Mouse (Mus musculus) heart, postnatal 4 days (tissue): ENCODE results near the gene Cbx7. TPM values are rescaled to one million over a fixed set of nuclear protein-coding genes. Genes with fewer than 3 reads are reported as not detected.

Experiments used
- DNase-seq: peaks from one replicate; pipeline ENCODE4 v3.0.0; 2021
- total RNA-seq, 2 experiments: library from RNA; stranded (reverse); gene quantifications; 2 replicates each; pipeline ENCODE4 v1.2.3; 2021

The Cbx7 gene
- total RNA-seq, 2 experiments from 2014 or later = 1.7 to 2.0 TPM

DNA sequence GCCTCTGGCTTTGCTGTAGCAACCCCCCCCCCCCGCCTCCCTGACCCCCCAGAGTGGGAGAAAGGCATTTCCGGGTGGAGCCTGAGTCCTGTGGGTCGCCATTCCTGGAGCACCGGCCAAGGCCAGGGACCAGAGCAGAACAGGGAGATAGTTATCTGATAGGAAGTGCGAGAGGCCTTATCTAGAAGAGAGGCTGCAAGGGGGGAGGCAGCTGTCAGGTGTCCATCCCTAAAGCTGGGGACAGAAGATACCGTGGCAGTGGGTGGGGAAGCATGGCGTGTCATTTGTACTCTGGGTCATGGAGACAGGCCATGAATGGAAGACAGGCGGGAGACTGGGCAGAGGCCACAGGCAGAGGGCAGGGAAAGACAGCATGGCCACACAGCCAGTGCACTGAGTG lies 29.8 kb upstream of the Cbx7 start:
- DNase-seq = no peak

DNA sequence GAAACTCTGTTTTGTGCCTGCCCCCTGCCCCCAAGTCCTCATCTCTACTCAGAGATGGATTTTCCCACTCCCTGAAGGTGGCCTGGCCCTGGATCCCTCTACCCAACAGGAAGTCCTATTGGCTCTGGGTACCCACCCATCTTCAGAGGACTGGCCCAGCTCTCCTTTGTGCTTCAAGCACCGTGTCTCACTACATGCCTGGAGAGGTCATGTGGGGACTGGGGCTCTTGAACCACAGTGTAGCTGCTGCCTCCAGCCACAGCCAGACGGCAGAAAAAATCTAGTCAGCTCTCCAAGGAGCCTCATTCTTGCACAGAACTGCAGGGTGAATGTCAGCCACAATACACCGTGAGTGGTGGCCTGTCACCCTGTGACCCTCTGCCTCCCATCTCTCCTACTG lies 27.1 kb upstream of the Cbx7 start:
- no peak for DNase-seq

DNA sequence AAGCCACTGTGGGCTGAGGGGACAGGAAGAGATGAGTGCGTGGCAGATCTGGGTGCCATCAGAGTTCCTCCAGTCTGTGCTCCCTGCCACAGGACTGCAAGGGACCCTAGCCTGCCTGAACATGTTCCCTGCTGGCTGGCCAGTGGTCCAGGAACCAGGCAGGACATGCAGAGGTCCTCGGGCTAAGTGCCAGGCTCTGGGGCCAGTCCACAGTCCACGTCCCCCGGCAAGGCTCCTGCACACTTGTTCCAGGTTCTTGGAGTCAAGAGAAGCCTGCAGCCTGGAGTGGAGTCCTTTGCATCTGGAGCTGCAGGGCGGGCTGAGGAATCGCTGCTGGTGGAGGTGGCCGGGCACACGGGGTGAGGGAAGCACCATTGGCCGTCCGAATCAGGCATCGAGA lies 25.9 kb upstream of the Cbx7 start:
- DNase-seq = no peak

DNA sequence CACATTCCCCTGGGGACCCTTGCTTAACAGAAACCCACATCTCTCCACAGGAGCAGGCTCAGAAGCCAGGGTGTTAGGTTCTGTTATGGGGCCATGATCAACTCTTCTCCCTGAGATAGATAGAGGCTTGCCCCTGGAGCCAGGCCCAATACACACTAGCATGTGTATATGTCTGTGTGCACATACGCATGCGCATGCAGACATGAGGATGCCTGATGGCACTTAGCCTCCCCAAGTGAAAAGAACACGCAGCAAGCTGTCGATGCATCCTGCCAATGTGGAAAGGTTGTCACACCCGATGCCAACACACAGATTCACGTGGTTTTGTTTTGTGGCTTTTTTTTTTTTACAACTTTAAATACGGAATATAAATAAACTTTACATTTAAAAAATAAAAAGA lies 24.6 kb upstream of the Cbx7 start:
- DNase-seq = no peak

DNA sequence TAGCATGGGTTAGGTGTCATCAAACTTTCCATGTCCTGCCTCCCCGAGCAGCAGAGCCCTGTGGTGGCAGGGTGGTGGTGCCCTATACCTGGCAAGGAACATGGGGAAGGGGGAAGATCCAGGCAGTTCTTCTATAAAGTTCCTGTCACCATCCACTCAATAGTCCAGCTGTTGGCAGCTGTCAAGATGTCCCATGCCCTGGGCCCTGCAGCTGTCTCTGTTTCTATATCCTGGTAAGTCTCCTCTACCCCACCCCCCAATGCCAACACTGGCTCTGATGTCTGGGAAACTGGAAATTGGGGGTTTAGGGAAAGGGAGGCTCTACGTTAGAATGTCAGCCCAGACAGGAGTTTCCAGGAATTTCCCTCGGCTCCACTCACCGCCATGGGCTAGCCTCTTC lies 23.6 kb upstream of the Cbx7 start:
- no peak for DNase-seq

DNA sequence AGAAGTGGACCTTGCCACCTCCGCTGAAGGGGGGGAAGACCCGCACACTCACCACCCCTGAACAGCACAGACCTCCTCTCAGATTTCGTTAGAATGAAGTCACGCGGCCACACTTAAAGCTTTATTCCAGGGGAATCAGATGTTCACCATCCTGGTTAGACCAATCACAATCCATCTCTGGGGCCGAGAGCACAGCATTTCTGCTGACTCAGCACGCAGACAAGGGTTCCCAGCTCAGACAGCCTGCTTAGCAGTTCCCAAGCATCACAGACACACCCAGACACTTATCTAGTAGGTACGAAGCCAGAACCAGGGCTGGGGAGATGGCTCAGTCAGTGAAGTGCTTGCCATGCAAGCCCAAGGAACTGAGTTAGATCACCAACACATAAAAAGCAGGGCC lies 15.3 kb upstream of the Cbx7 start:
- DNase-seq = no peak

DNA sequence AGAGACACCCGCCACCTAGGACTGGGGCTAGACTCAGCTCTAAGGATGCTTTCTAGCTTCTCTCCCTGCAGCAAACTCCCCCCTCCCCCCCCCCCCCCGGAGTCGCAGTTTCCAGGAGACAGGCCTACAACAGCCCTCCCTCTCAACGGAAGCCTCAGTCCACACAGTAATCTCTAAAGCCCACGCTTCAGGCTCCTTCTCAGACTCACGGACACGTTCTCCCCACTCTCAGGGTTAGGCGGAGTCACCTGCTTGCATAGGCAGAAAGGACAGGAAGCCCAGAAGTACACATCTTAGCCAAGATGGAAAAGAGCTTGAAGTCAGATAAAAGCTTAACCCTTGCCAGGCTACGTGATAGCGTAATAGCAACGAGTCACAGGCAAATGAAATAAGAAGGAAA lies 14.6 kb upstream of the Cbx7 start:
- DNase-seq = no peak

DNA sequence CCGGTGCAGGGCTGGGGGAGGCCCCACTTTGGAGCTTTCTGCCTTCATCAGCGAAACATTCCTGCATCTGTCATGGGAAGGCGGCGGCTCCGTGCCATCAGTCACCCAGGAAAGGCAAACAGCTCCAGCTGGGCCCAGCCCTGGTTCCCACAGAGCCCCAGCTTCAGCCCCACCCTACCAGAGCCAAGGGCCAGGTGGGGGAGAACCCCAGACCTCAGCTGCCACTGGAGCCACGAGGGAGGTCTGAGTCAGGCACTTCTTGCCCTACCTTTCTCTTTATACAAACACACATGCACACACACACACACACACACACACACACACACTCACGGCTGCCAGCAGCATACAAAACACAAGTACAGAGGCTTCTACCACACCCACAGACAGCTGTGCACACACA lies 13.2 kb upstream of the Cbx7 start:
- no peak for DNase-seq

DNA sequence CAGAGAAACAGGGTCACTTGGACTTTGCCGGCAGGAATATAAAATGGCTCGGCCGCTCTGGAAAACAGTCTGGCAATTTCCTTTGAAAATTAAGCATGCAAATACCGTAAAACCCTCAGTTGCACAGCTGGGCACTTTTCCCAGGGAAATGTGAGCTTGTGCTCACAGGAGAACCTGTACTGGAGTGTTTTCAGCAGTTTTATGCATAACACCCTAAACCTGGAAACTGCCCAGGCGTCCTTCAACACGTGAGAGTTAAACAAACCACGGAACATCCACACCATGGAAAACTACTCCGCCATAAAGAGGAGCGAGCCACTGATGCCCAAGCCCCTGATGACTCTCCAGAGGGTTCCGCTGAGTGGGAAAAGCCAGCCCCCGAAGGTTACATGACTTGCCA lies 9.8 kb upstream of the Cbx7 start:
- no peak for DNase-seq

DNA sequence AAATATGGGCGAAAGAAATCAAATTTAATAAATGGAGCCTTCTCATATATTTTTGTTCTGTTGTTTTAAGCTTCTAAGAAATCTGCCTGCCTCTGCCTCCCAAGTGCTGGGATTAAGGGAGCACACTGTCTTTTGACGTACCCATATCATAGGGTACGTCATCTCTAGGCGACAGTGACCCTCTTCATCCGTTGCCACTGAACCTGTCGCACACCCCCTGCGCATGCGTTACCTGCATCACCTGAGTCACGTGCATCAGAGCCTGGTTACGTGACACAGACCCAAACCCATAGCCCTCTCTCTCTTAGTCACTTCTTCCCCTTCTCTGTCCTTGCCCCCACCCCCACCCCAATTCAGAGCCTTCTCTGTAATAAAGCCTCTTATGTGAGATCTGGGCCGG lies 1.3 kb upstream of the Cbx7 start:
- DNase-seq = no peak

DNA sequence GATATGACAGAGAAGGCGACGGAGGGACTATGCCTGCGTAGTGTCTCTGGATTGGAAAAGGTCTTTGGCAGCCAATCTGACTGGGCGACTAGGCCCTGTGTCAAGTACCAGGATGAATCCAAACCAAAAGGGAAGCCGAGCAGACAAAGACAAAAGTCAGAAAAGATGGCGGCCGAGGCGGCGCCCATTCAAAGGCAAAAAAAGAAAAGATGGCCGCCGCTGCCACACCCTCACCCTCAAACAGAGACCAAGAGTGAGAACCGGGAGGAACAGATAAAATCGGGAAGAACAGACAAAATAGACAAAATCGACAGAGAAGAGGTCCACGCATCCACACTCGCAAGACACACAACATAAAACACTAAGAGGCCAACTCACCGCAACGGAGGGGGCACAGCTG lies 428 bp downstream of the Cbx7 start:
- DNase-seq = no peak

DNA sequence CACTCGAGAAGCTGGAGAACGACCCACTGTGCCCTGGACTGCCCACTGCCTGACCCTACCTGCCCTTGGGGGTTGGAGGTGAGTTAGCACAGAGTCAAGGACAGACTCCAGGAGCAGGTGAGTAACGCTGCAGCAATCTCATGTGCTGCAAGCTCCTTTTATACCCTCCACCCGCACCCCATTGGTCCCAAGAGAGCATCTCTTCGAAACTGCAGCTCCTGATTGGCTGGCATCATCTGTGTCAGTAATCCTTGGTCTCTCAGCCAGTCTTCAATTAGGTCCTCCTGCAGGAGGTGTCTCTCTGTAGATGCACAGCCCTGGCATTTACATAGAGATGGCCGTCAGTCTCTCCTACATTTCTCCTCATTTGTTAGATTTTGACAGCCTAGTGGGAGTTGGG lies 3.6 kb downstream of the Cbx7 start:
- DNase-seq = no peak

DNA sequence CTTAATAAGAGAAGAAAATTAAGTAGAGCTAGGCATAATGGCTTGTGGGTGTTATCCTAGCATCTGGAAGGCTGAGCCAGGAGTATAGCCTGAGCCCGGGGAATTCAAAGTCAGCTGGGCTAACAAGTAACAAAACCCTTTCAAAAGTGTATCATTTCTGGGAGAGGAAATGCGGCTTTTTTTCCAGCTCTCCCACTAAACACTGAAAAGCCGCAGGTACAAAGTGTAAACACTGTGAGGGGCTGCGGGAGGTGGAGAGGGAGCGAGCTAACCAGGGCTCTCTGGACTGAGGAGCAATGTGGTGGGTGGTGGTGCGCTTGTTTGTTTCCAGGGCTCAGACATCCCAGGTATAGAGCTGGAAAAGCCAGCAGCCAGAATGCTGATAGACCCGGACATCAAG lies 6.5 kb downstream of the Cbx7 start:
- DNase-seq = no peak

DNA sequence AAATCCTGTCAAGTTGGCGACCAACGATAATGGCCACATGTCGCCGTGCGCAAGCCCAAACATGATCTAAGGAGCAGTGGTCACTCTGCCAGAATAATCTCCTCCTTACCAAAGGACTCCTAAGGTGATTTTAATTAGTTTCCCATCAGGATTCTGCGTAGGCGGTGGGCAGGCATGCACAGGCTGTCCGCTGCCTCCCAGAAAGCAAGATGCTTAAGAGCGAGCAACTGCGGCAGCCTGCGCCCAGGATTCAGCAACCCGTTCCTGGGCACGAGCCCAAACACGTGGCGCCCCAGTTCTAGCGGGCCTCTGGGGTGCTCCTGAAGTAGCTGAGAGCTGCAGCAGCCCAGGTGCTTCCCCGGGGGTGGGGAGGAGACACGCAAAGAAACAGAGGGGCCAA lies 8.3 kb downstream of the Cbx7 start:
- DNase-seq = no peak

DNA sequence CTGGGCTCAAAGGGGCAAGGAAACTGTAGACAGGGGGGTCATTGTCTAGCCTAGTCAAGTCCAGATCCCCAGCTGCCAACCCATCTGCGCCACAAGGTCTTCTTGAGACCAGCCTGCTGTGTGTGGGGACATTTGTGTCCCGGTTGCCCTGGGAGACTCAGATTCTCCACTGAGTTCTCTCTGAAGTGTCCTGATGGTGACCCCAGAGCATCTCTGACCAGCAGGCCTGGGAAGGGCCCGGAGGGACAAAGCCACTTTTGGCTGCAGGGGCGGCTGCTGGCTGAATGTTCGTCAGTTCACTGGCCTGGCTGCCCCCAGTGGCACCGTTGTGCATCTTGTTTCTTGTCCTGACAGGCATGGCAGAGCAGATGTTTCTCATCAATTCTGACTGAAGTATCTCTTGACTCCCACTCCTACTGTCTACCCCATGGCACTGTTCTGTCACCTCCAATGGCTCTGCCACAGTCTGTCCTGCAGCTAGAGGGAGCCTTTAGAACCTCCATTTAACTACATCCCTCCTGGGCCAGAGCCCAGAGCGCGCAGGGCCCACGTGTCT lies 9.5 kb downstream of the Cbx7 start:
- DNase-seq = peak; percentile 55

DNA sequence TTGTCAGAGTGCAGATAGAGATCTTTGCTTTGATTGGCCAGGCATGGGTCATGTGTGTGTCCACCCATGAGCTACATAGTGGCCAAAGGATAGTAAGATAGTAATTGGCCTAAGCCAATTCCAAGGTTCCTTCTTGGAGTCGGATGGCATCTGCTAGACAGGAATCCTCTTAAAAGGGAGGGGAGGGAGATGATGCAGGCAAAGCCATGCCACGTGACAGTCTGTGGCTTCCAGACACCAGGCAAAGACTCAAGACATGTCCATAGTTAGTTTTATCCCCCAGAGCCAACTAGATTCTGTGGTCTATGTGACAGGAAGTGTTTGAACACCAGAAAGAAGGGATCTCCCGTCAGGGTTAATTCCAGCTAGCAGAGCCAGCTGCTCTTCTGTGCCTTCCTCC lies 12.5 kb downstream of the Cbx7 start:
- DNase-seq = no peak

DNA sequence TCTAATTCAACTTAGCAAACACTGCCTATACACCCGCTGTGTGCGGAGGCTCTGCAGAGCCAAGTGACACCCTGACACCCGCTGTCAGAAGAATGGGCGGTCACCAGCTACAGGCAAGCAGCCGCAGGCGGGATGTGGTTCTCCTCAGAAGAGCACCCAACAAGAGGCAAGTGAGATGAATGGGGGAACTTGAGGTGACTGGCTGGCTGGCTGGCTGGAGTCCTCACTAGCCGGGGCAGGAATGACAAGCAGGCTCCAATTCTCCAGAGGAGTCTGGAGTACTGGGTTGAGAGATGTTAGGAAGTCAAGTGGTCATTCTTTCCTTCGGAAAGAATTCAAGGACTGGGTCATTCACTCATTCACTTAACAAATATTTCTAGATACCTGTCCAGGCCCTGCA lies 14.4 kb downstream of the Cbx7 start:
- DNase-seq = no peak

DNA sequence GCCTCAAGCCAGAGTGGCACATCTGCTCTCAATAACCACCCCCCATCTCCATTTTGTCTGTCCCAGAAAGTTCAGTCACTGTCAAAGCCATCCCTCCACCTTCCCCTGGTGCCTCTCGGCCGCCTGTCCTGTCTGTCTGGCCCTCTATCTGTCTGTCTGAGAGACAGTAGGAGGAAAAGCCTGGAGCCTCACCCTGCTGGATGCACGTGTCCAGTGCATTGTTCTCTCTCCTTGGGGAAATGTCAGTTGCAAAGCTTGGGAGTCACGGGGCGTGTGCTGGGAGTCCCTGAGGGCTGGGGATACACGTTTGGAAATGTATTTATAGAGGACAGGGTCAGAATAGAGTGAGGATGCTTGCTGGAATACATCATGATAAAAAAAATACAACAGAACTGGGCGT lies 17.4 kb downstream of the Cbx7 start:
- DNase-seq = peak; percentile 33

DNA sequence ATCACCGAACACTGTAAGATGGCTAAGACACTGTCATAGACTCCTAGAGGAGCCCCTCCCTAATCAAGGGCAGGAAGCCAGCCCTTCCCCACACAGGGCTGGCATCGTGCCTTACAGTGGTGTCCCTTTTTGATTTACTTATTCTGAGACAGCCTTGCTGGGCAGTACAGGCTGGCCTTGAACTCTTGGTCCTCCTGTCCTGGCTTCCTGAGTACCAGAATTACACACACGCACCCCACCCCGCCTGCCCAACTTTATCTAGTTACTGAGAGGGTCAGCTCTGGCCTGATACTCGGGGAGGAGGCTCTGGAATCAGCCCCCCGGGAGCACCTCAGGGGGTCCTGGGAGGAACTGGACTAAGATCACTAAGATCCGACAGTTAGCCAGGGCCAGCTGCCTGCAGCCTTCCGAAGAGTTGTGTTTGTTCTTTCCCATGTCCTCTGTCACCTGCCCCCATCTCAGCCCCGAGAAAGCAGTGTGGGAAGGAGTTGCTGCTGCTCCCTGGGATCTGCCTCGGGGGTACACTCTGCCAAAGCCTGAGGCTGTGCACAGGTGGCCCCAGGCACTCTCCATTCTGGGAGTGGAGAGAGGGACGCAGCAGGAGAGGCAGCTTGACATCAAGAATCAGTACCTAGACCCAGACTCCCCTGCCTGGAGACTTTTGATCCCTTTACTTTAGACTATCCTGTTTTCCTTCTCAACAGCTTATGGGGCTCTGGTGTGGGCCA lies 18.3 kb downstream of the Cbx7 start:
- peak; percentile 59 for DNase-seq

DNA sequence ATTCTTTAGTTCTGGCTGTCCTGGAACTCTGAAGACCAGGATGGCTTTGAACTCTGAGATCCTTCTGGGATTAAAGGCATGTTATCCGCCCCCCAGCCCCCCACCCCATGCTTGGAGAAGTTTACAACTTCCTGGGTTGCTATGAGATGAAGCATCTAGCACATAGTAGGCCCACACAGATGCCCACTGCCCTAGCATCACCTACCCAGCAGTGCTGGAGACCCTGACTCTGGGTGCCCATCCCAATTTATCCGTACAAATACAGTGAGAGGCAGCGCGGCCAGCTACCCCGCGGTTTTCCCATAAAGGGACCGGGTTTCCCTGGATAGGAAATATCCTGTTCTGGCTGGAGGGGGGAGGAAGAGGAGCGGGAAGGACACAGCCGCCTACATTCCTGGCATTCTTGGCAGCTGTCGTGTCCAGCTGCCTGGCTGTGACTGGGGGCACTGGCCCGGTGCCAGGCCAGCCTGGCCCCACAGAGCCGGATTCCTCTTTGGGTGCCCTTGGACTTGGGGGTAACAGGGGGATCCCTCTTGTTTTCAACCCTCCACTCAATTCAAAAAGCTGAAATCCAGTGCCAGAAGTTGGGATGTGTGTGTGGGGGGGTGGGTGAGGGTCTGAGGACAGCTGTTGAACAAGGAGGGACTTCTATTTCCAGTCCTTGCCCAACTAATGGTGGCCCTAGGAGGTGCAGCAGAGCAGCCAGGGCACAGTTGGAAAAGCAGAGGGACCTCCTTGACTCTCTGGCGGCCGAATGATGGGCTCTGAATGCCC lies 19.0 kb downstream of the Cbx7 start:
- peak; percentile 74 for DNase-seq

DNA sequence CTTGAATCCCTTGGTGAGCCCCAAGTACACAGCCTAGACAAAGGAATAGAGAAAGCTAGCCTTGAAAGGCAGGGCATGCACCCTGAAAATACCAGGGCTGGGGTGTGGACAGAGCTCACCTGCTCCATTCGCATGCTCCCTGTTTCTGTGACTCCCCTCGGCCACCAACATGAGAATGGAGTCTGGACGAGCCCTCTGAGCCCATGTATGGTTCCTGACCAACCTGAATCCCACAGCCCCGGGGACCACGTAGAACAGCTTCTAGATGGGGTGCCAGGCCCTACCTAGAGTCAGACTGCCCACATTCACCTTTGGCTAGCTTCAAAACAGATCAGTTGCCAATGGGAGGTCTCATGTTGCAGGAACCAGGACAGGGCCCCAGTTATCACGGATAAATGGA lies 19.7 kb downstream of the Cbx7 start:
- no peak for DNase-seq

DNA sequence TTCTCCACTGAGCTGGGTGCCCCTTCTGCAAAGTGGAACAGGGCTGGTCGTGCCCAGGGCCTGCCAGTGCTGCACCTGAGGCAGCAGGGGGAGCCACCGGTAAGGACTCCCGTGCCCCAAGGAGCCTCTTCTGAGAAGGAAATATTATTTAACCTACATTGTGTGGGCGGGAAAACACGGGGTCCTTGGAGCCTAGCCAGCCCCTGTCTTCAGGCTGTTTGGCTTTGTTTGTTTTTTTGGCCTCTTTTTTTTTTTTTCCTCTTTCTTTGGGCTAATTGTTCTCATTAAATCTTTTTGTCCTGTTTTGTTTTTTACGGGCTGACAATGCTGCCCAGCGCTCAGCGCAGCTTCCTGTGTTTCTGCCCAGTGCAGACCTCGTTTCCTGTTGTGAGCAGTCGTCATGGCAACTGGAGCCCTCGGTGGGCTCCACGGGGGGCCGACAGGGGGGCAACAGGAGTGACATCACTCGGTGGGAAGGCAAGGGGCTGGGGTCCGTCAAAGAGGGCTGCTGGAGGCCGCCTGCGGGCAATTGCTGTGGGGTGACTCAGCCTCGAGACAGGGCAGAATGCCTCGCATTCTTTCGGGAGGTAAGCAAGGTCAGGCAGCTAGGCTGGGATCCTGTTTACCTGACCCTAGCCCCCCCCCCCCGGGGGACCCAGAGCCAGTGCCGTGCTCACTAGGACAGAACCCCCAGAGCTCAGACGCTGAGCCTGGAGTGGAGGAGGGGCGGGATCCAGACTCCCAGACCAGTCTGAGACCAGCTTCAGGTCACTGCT lies 20.5 kb downstream of the Cbx7 start:
- peak; percentile 74 for DNase-seq

DNA sequence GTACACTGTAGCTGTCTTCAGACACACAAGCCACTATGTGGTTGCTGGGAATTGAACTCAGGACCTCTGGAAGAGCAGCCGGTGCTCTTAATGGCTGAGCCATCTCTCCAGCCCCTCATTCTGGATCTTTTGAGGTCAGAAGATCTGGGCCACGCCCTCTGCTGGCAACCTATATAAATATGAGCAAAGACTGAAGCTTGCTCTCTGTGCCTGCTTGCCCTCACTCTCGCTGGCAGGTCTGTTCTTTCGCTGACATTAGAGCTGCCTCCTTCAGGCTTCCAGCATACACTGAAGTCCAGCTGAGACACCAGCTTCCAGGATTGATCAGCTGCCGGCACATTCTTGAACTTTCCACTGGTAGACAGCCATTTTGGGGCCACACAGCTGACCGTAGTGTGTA lies 23.2 kb downstream of the Cbx7 start:
- no peak for DNase-seq
